Mouse (Mus musculus): ENCODE measurements at regions not wholly inside any gene's neighbourhood (a gene's known extent, or its start where the extent isn't known, plus 50 kb on each side); places are given as distances from the start of the nearest gene placed in this dataset.
"Not testable (repeated sequence)": the region's sequence is repeated elsewhere in the genome, so short reads cannot be mapped to it uniquely, and the experiment has no call there.

DNA sequence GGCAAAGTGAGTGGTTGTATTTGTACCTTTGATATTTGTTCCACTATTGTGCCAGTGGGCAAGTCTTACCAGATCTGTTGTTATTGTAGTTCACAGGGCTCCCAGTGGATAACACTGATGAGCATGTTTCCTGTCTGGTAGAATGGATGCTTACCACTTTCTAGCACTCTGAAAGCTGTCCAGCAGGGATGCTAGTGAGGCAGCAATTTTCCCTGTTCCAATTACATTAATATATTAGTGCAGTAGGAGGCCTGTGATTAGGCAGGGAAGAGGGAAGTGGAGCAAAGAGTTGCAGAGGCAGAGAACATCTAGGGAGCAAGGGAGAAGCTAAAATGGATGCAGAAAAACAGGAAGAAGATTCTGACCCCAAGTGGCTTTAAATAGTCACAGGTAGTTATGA, 348.0 kb downstream of the Adam29 start:
- in situ Hi-C loops (cut with MboI, MseI), result not testable (repeated sequence)

DNA sequence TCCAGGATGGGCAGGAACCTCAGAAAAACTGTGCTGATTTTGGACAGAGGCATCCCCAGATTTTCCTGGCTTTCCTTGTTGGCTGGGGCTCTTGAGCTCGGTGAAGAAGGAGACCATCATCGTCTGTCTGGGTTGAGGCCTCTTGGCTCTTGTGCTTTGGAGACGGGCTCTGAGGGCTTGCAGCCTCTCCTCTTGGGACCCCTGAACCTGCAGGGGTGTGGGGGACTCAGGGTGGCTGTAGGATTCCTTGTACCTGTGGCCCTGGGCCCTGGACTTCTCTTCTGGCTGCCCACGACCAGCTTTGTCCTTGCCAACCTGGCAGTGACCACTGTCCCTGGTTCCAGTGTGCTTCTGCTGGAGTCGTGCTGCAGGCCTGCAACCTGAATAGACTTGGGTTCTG, 367.9 kb downstream of the Adam29 start:
- in situ Hi-C loops (cut with MboI, MseI), result no loop called here

DNA sequence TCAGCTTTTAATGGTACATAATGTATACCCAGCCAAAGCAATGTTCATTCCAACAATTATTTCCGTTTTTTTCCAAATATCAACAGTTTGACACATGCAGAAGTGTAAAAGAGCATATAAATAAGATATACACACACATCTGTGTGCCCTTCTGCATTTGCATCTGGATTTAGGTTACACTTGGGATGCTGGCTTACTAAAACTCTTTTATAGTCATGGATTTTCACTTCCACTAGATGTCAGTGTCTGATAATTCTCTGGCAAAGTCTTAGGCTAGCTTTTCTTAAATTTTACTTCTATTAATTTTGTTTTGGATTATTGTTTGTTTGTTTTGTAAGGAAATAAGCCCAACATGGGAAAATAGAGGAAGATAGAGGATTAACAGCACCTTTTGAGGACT, 377.4 kb downstream of the Adam29 start:
- in situ Hi-C loops (cut with MboI, MseI), result not testable (repeated sequence)

GRCm38 (mm10) chr8:55519151-55519550, 387.6 kb downstream of the Adam29 start:
- in situ Hi-C loops (cut with MboI, MseI), result loop anchor here in 1 of 2 experiments (5.0 kb wide), 1 partner anchor 402 kb away; no protein-coding TSS in a partner anchor

GRCm38 (mm10) chr8:55477336-55477735, 429.4 kb downstream of the Adam29 start:
- in situ Hi-C loops (cut with MboI, MseI), result no loop called here

DNA sequence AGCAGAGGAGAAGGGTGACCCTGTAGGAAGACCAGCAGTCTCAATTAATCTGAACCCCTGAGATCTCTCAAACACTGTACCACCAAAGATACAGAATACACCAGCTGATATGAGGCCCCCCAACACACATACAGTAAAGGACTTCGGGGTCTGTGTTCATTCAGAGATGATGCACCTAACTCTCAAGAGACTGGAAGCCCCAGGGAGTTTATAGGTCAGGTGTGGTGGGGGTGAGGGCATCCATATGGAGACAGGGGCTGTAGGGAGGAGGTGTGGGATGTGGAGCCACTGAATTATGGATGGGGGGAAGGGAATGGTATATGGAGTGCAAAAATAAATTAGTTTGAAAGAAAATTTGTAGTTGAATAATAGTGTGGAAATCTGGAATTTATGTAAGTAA, 429.8 kb downstream of the Adam29 start:
- in situ Hi-C loops (cut with MboI, MseI), result no loop called here

DNA sequence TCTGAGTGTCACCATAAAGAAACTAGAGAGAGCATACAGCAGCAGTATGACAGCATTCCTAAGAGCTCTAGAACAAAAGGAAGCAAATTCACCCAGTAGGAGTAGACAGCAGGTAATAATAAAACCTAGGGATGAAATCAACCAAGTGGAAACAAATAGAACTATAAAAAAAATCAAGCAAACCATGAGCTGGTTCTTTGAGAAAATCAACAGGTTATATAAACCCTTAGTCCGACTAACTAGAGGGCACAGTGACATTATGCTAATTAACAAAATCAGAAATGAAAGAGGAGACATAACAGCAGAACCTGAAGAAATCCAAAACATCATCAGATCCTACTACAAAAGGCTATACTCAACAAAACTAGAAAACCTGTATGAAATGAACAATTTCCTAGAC, 434.4 kb downstream of the Adam29 start:
- in situ Hi-C loops (cut with MboI, MseI), result no loop called here

- in situ Hi-C loops (cut with MboI, MseI), result not testable (repeated sequence)
Observed at GRCm38 (mm10) chr8:55466771-55467170, 440.0 kb downstream of the Adam29 start.

DNA sequence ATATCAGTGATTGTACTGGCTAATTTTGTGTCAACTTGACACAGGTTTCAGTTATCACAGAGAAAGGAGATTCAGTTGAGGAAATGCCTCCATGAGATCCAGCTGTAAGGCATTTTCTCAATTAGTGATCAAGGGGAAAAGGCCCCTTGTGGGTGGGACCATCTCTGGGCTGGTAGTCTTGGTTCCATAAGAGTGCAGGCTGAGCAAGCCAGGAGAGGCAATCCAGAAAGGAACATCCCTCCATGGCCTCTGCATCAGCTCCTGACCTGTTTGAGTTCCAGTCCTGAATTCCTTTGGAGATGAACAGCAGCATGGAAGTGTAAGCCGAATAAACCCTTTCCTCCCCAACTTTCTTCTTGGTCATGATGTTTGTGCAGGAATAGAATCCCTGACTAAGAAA, 440.8 kb downstream of the Adam29 start:
- in situ Hi-C loops (cut with MboI, MseI), result not testable (repeated sequence)

- in situ Hi-C loops (cut with MboI, MseI), result no loop called here
Observed at GRCm38 (mm10) chr8:55465419-55465818, 441.3 kb downstream of the Adam29 start.

- in situ Hi-C loops (cut with MboI, MseI), result no loop called here
Observed at GRCm38 (mm10) chr8:55464855-55465169, 441.9 kb downstream of the Adam29 start.

DNA sequence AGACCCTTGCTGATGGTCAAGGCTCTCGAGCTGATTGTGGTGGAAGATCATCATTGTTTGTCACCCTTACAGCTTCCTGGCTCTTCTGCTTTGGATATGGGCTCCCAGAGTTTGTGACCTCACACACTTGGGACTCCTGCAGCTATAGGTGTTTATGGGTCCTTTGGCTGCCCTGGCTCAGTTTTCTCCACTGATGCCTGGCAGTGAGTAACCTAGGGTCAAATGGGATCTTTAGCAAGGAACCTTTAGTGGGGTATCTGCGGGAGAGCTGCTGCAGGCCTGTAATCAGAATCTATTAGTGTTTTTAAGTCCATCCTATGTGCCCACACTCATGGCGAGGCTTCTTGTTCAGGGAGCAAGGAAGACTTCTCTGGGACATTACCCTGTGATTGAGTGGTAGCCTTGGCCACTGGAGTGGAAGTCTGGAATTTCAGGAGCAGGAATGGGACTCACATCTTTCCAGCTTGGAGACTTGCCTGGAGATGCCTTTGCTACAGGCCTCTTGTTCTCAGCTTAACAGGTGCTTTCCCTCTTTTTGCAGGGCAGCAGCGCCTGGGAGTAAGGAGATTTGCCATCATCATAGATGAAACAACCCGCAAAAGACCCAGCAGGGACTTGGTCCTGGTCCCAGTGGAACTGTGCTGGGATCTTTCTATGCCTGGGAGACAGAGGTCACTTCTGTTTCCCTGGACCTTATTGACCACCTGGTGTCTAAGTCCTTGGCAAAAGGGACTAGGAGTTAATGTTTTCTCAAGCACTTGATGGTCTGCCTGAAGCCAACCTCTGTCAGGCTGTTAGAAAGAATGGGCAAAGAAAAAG, 442.5 kb downstream of the Adam29 start:
- in situ Hi-C loops (cut with MboI, MseI), result no loop called here

DNA sequence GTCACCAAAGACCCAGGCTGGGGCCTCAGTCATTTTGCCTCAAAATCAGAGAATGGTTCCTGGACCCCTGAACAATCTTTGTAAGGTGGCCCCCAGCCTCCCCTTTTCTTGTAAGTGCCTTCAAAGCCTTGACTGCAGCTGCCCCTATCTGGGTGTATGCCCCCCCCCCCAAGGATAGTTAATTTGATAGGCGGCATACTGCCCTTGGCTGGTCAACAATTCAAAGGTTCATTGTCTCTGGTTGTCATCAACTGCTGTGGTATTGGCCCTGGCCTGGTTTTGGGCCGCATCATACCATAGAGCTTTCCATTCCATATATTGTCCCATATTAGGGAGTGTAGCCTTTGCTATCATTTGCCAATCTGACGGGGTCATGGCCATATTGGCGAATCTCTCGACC, 446.0 kb downstream of the Adam29 start:
- in situ Hi-C loops (cut with MboI, MseI), result not testable (repeated sequence)

DNA sequence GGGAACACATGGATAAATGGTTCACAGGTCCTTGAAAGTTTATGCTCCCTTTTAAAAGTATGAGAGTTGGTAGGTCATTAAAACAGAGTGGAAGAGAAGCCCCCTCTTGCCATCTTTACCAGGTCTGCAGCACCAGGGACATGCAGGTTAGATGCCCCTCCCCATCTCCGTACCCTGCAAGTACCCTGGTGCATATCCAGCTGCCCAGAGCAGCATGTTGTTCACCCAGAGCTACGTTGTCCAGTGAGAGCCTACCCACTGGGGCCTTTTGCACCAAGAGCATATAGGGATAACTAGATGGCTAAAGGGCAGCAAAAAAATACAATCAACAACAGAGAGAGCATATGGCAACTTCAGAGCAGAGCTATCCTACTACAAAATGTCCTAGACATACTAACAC, 449.3 kb downstream of the Adam29 start:
- in situ Hi-C loops (cut with MboI, MseI), result no loop called here

Measured in T-helper 17 cell (primary cell).